Mouse (Mus musculus) spleen, postnatal 36 days (tissue): Measurements from ENCODE around the gene Card10.
"Not testable (repeated sequence)": the region's sequence is repeated elsewhere in the genome, so short reads cannot be mapped to it uniquely, and the experiment has no call there.

Source experiments
- DNase-seq, 2 experiments: peaks; one replicate each; pipeline ENCODE4 v3.0.0; 2022; ENCODE audit warnings: low spot score in 2 of 2, mixed read lengths in 1 of 2

The Card10 gene

DNA sequence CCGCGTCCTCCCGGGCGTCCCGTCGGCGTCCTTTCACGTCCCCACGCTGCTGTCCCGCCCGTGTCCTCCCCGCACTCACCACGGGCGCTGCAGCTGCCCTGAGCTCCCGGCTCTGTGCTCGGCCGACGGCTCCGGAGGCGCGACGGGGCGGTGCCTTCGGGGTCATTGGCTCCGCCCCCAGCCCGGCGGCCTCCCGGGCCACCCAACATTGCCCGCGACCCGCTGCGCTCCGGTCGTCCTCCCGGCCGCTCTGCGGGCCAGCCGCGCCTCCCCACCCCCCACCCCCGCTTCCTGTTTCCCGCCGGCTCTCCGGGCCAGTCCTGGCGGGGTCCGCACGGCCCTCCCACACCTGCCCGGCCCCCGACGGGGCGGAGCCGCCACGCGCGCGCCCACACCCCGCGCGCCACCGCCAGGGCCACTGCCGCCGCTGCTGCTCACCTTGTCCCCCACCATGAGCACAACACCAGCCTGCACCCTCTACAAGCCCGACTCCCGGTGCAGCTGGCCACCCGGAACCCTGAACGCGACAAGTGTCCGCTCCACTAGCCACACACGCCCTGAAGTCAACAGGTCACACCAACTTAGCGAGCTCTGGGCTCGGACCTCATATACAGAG is at the start of gene Card10:
Gene Card10 (minus strand): TSS at position 267 of the 616 bp plus-strand sequence.
- no peak for DNase-seq

DNA sequence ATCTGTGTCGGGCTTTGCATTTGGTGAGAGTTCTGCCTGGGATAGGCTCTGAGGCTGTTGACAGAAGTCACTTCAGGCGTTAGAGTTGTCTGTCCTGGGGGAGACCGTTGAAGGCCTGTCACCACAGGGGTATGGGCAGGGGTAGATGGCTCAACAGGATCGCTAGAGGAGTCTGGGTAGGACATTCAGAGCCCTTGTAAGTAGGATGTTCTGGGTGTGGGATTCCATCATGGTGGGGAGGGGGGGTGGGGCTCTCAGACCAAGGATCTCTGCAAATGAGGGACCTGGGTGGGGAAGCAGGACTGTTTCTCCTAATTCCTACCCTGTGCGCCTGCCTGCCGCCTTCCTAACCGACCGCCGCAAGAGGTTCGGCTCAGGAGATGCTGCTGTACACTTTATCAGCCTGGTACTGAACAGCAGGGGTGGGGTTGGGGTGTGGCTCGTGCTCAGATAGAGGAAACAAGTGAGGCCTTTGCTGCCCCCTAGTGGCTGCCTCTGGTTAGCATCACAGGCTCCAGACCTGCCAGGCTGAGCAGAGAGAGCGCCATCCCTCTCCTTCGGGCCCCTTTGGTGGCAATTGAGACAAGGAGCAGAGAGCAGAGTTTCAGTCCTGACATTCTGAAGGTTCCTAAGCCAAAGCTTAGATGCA is 48.8 kb upstream of the Card10 start:
- DNase-seq = peak; percentile 81 to 87

DNA sequence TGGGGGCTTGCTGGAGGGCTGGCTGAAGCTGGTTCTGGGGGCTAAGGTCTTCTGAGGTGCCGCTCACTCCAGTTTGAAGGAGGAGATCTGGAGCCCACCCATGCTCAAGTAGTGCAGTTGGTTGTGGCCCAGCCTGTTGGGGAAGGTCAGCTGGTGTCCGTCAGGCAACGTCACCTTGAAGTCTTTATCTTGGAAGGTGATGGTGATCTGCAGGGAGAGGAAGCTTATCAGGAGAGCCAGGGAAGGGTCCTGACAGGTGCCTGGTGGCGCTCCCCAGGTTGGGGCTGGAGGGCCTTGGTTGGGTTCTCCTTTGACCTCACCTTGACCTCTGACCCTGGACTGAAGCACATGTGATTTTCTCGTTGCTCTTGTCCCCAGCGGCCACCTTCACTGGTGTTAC is 48.1 kb upstream of the Card10 start:
- DNase-seq = no peak

DNA sequence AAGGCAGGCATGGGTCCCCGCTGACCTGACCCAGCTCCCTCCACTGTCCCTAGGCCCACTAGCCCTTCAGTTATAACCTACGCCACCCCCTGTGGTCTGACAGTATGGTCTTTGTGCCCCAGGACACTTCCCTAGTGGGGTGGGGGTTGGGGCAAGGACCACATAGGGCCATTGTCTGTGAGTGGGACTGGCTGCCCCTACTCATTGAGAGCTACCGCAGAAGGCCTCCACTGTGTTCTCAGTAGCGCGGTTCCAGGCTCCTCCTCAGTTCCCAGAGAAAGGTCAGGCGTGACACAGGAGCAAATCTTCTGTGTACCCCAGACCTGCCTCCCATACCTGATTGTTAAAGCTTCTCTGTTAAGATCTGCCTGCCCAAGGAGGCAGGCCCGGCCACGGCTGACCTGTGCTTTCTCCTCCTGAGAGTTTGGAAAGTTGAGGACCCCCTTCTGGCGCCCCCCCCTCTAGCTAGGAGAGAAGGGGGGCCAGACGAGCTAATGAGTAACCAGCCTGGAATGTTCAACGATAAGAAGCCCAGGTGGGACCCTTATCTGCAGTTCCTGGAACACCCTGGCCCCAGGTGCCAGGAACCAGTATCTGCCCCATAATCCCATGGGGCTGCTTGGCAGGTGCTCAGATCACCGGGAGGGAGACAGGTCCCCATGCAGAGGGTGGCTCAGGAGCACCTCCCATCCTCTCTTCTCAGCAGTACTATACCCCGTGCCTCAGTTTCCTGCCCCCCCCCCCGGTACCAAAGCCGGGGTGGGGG is 47.4 kb upstream of the Card10 start:
- DNase-seq = no peak

DNA sequence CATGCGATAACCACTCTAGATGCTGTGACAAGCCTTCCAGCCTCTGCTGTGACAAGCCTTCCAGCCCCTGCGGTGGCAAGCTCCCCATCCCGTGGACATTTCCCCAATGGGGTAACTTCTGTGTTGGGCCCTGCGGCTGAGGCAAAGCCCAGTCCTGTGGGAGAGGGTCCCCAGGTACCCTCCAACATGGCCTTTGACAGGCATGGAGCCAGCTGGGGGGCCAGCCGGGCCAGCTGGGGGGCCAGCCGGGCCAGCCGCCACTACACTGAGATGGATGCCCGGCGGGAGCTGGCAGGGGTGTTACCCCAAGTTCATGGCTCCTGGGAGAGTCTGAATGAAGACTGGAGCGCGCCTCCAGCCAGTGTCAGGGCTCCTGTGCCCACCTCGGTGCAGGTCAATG is 46.6 kb upstream of the Card10 start:
- DNase-seq = no peak

DNA sequence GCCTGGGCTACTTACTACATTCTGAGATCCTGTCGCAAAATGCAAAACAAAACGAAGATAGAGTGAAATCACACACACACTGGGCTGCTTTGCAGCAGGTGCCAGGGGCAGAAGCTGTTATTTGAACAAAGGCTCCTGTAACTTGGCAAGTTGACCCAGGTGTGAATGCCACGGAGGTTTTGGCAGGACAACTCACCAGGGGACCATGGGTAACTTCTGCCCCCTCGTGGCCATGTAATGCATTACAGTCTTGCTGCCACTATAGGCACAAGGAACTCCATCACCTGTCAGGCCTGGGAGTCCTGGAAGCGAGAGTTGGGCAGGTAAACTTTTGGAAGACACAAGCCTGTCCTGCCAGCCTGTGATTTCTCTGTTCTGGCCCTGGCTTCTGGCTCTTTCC is 45.6 kb upstream of the Card10 start:
- peak; percentile 63 to 66 for DNase-seq

DNA sequence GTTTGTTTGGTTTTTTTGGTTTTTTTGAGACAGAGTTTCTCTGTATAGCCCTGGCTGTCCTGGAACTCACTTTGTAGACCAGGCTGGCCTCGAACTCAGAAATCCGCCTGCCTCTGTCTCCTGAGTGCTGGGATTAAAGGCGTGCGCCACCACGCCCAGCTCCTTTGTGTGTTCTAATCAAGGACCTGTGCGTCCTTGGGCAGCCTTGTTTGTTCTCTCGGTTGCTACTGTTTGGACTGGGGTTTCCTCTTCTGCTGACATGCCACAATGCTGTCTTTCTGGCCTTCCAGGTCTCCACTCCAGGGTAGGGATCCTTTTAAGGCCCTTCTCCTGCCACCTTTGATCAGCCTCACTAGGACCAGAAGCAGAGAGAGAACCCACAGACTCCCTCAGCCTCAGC is 44.0 kb upstream of the Card10 start:
- not testable (repeated sequence) for DNase-seq

DNA sequence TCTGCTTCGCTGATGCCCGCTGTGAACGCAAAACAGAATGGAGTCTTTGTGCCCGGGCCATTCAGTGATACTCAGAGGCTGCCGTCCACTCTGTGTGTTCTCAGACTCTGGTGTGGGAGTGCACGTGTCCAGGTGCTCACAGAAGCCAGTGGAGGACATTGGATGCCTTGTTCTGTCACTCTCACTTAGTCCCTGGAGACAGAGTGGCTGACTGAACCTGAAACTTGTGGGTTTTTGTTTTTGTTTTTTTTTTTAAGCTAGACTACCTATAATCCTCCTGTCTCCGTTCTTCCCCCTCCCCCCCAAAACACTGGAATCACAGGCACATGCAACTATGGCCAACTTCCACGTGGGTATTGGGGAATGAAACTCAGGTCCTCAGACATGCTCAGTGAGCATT is 43.5 kb upstream of the Card10 start:
- no peak for DNase-seq

DNA sequence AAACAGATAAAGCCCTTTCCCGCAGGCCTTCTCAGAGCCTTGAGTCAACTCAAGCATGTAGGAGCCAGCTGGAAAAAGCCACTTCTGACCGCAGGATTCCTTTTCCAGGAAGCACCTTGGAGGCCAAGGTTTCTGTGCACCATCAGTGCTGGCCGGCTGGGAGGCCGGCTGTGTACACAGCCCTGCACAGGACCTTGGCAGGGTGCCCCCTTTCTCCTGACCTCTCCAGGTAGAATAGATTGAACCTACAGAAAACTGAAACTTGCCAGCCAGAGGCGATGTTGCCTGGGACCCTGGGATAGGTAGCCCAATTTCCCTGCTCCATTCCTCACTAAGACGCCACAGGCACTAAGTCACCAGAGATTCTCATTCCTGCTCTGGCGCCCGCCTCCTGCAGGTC is 43.0 kb upstream of the Card10 start:
- DNase-seq = no peak

DNA sequence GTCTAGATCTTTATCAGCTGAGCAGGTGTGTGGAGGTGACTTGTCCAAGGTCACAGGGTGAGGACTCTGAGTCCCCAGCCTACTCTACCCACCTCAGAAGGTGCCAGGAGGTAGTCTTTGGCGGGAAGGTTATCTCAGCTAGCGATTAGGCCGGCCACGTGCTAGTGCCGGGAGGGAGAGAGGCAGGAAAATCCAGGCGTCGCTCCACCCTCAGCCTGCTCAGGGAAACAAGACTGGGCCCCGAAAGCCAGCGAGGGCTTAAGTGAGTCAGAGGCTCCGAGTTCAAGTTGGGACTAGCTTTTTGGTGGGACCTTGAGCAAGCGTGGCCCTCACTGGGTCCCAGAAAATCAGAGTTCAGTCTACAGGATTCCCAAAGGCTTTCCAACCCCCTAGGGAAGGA is 42.5 kb upstream of the Card10 start:
- DNase-seq = no peak

DNA sequence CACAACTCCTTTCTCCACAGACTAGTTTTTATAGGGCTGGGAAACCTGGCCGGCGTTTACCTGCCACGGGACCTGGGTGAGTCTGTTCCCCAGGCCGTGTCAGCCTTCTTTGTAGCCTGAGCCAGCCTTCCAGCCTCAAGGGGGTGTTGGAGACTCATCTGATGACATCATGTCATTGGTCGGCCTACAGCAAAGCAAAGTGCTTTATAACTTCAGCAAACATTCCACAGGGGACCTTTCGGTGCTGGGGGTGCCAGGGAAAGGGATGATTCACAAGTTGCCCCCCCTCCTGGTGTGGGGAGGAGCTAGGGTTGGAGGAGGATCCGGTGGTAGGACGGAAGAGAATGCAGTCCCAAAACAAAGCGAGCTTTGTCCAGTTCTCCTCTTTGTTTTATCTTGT is 41.9 kb upstream of the Card10 start:
- DNase-seq = no peak

DNA sequence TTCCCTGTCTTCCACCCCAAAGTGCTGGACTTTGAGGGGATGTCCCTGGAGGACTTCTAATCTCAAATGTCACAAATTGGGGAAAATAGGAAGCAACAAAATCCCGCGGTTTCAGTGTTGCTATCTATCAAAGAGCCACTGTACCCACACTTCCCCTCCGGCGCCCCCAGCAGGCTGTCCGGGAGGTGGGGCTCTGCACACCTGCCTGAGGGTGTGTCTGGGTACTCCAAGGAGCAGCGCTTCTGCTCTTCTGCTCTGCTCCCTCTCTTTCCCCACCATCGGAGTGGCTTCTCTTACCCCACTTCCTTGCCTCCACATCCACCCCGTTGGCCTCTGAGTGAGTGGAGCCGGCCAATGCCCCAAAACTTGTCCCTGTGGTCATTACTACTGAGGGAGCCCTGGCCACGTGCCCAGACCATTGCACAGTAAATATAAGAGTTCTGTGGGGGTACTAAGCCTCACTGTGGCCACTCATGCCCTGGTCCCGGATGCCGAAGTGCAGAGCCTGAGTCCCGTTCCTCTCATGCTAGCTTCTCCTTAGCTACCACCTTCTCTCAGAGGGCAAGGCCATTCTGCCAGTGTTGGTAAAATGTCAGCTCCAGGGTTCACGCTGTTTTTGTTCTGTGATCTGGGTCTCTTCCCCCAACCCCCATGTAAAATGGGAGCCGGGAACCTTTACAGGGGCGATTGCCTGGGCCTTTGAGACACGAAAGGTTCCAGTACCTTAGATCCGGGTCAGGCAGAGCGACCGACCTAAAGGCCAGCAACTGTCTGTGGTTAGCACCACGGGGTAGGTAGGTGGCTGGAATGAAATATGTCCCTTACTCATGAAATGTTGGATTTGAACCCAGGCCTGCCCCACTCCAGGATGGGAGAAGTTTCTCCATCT is 41.0 kb upstream of the Card10 start:
- DNase-seq = no peak

DNA sequence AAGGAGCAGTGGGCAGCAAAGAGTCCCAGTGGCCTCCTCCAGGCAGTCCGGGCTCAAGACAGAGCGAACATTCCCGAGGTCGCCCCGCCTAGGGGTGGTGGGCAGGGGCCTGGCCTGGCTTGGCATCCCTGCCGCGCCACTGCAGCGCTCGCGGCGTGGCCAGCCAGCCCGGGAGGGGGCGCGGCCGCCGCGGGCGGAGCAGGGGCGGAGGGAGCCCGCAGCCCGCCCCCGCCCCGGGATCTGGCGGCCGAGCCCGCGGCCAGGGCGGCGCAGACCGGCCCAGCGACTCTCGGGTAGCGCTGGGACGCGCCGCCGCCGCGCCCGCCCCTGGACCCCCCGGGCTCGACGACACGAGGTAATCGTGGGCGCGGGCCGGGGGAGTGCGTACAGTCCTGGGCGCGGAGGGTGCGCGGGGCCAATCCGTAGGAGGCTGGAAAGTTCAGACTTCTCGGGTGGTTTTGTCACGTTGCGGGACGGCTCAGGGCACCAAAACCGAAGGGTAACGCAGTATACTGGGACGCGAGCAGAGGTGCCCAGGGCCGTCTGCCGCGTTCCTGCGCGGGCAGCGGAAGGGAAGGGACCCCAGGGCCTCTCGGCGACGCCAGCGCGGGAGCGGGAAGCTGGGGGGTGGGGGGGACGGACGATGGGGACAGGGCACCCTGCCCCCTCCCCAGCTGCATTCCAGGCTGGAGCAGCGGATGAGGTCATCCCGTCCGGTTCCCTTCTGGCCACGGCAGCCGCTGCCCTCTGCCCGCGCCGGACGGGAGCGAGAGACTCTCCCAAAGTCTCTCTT is 39.7 kb upstream of the Card10 start, which contains the start of gene Cdc42ep1:
Gene Cdc42ep1 (plus strand): TSS at position 254 of the 793 bp plus-strand sequence.
- DNase-seq = no peak

DNA sequence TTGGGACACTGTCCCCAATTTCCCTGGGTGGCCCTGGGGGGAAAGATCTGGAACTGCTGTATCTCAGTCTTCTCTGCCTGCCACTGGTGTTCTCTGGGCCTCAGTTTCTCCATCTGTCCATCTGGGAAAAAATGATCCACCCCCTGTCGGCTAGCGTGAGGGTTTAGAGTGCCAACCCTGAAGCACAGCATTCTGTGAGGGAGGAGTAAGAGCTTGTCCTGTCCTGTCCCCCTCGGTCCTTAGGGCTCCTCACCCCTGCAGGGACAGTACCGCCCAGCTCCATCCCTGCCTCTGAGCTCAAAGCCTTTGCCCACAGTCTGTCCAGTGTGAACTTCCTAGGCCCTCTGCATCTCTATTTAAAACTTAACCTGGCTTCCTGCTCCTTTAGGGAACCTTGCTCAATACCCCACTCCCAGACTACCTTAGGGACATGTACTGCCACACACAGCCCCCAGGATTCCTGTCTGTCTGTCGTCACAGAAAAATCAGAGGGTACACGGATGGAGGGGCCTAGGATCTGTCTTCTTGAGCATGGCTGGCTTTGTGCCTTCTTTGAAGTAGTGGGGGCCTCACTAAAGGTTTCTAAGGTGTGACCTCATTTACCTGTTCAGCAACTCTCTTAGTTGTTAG is 38.4 kb upstream of the Card10 start:
- DNase-seq = no peak

DNA sequence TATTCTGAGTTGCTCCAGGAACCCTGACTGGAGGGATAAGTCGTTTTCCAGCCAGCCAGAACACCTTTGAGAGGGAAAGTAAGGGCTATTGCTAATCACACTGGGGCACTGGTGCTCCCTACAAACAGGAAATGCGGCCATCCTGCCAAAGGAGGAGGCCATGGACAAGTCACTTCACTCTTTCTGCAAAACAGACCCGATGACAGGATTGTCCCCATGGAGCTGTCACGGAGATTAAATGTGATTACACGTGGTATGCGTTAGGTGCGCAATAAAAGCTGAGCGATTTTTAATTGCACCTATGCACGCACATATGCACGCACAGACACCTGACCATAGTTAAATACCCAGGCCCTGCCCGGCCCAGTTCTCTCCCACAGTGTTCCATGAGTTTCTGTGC is 37.9 kb upstream of the Card10 start:
- DNase-seq = no peak

DNA sequence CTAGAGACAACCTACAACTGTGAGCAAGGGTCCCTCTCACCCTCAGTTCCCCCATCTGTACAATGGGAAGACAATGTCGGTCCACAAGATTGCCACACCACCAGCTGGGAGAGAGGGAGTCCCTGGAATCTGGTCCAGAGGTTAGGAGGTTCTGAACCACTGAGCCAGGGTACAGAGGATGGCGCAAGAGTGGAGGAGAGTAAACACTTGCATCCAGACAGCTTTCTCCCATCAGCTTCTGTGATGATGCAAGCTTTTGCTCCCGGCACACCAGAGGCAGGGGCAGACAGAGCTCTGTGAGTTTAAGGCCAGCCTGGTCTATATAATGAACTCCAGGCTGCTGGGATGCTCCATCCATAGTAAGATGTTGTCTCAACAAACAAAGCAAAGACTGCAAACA is 37.4 kb upstream of the Card10 start:
- DNase-seq = no peak

DNA sequence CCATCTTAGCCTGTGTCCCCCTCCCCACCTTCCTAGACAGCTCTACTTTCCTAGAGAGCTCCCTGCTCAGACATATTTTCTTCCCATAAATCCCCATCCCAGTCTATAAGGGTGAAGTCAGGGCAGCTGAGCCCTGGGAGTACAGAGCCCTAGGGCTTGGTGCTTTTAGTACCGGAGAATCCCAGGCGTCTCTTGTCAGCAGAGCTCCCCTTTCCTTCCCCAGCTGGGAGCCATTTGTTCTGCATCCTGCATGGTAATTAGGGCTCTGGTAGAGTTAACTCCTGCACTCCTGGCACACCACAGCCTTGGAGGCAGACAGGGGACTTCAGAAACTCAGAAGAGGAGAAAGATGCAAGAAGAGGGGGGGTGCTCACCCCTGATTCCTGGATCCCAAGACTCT is 36.9 kb upstream of the Card10 start:
- no peak for DNase-seq

DNA sequence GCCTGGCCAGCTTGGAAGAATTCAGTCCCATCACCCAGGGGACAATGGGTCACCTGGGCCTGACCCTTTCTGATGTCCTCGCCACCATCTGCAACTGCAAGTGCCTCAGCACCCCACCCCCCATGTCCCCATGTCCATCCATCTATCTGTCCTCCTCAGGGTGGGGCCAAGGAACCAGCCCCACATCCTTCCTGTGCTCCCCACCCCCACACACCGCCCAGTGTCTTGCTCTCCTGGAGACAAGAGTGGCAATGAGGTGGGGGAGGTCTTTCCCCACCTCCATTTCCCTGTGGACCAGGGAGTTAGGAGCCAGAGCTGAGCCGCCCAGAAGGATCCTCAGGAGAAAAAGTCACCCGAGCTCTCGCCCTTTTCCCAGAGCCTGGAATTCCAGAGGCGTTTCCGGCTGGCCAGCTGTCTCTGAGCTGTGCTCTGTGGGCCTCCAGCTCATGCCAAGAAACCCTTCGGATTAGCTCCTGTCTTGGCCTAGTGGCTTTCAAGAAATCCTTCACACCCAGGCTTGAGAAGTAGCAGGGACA is 33.3 kb upstream of the Card10 start:
- DNase-seq = no peak

DNA sequence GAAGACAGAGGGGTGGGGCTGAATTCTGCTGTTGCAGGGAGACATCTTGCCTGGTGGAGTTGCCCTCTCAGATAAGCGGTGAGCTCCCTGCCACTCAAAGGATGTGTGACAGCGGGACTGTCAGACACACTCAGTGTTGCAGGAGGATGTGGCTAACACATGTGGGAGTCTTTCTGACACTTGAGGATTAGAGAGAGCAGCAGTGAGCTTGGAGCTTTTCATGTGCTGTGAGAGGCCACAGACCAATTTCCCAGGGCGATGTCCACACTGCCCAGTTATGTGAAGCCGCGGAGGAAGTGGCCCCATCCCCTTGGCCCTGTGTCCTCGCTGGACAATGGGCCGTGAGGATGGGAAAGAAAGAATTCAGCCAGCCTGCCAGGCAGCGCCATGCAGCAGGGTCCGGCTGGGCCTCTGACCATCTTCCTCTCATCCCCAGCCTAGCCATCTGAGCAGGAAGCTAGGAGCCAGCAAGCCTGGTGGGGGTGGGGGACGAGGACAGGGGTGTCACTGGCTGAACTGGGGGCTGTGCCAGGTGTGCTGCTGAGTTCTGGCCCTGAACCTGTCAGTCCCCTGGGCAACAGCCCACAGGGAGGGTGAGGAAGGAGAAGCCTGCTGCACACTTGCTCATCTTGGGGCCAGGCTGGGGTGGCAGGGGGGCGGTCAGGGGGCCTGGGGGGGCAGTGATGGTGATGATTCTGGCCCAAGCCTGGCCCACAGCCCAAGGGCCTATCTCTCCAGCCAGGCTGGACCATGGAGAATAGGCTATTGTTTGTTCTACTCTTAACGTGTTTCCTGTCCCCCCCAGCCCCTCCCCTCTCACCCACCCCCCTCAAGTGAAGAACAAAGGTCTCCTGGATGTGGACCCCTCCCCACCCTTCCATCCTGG is 32.6 kb upstream of the Card10 start:
- DNase-seq = peak; percentile 37 to 38
